Mouse (Mus musculus): Measurements from ENCODE around the gene Prss38. TPM values are rescaled to one million over a fixed set of nuclear protein-coding genes. Genes with fewer than 3 reads are reported as not detected.

Gene Prss38
- polyA plus RNA-seq, 1 experiment from 2014 or later, result not detected

DNA sequence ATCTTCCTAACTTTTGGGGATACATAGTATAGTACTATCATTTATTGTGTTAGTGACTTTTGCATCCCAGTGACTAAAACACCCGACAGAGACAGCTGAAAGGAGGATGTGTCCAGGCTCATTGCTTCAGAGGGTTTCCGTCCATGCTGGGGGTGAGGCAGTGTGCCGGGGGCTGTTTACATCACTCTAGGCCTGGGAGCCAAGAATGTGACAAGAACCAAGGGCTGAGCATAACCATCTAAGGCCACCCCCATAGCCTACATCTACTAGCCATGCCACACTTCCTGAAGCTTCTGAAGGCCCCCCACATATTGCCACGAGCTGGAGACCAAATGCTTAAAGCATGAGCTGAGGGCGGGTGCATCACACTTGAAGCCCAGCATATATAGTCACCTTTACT lies 50.7 kb downstream of the Prss38 start:
- H3K4me2 ChIP-seq (ENCODE audit: low read depth, low read length), result no peak overlapping the region
- H3K9me3 ChIP-seq (replicated peaks; ENCODE audit: control insufficient read depth, low read length), result no peaks in the 10 kb centered on the region; the same call in 1 of the 2 replicates
- H3K27ac ChIP-seq (ENCODE audit: low read length), result no peak overlapping the region
- H3K4me3 ChIP-seq (ENCODE audit: low read length), result no peak overlapping the region
- H3K36me3 ChIP-seq (ENCODE audit: control insufficient read depth, insufficient read depth), result no peaks in the 10 kb centered on the region
- 47% methylated on average over 5 of the region's 5 CpGs for WGBS
- no peak for ATAC-seq (replicated peaks; ENCODE audit: extremely low read depth, insufficient read depth, low FRiP score)
- no peak overlapping the region for H3K9ac ChIP-seq (ENCODE audit: low read length)
- H3K27me3 ChIP-seq (ENCODE audit: control insufficient read depth, insufficient read depth, low read length), result no peaks in the 10 kb centered on the region
- H3K4me1 ChIP-seq (ENCODE audit: control insufficient read depth, insufficient read depth, low read length), result peaks cover 3% of the 10 kb centered on the region; the same call in 1 of the 2 replicates

GRCm38 (mm10) chr11:59322988-59323387 lies 52.5 kb downstream of the Prss38 start:
- Histone ChIP-seq H3K36me3 (ENCODE audit: control insufficient read depth, insufficient read depth) (no peaks in the 10 kb centered on the region), H3K4me2 (ENCODE audit: low read depth, low read length) (no peak overlapping the region), H3K9me3 (replicated peaks; ENCODE audit: control insufficient read depth, low read length) (no peaks in the 10 kb centered on the region; the same call in 1 of the 2 replicates), H3K27ac (ENCODE audit: low read length) (no peak overlapping the region), H3K9ac (ENCODE audit: low read length) (no peak overlapping the region), H3K4me1 (ENCODE audit: control insufficient read depth, insufficient read depth, low read length) (peaks cover 3% of the 10 kb centered on the region; the same call in 1 of the 2 replicates), H3K4me3 (ENCODE audit: low read length) (no peak overlapping the region), H3K27me3 (ENCODE audit: control insufficient read depth, insufficient read depth, low read length) (no peaks in the 10 kb centered on the region)
- ATAC-seq (replicated peaks; ENCODE audit: extremely low read depth, insufficient read depth, low FRiP score), result no peak
- 75% methylated on average over 3 of the region's 3 CpGs for WGBS

Small RNA genes lying within 50 kb of the gene (microRNA-seq; reads per million reads assigned to microRNA genes)
- gene Gm24756, result not detected

Other genes with a start within 250 kb of the Prss38 start
- gene Obscn, start 239.3 kb downstream of the Prss38 start, polyA plus RNA-seq (2015; fragmentation: Nextera tagmentation; extraction: Ambion mirVana), result 87.2 and 91.9 TPM in 2 replicates
- 9.5 and 10.4 TPM in 2 replicates for gene Iba57, start 211.9 kb downstream of the Prss38 start, polyA plus RNA-seq (2015; fragmentation: Nextera tagmentation; extraction: Ambion mirVana)
- gene Gjc2, start 192.4 kb downstream of the Prss38 start, polyA plus RNA-seq (2015; fragmentation: Nextera tagmentation; extraction: Ambion mirVana), result 0.50 and 0.54 TPM in 2 replicates
- gene Guk1, start 183.4 kb downstream of the Prss38 start, polyA plus RNA-seq (2015; fragmentation: Nextera tagmentation; extraction: Ambion mirVana), result 130 and 140 TPM in 2 replicates
- 115 and 131 TPM in 2 replicates for gene Mrpl55, start 173.2 kb downstream of the Prss38 start, polyA plus RNA-seq (2015; fragmentation: Nextera tagmentation; extraction: Ambion mirVana)
- gene 2310033P09Rik, start 167.3 kb downstream of the Prss38 start, polyA plus RNA-seq (2015; fragmentation: Nextera tagmentation; extraction: Ambion mirVana), result 18.8 and 21.0 TPM in 2 replicates
- gene Arf1, start 147.4 kb downstream of the Prss38 start, polyA plus RNA-seq (2015; fragmentation: Nextera tagmentation; extraction: Ambion mirVana), result 597 and 626 TPM in 2 replicates
- not detected in 2 replicates for gene Wnt3a, start 84.9 kb downstream of the Prss38 start, polyA plus RNA-seq (2015; fragmentation: Nextera tagmentation; extraction: Ambion mirVana)
- gene Wnt9a, start 68.7 kb downstream of the Prss38 start, polyA plus RNA-seq (2015; fragmentation: Nextera tagmentation; extraction: Ambion mirVana), result 2.7 and 2.9 TPM in 2 replicates
- 10.9 and 11.1 TPM in 2 replicates for gene Jmjd4, start 74.4 kb upstream of the Prss38 start, polyA plus RNA-seq (2015; fragmentation: Nextera tagmentation; extraction: Ambion mirVana)
- gene Snap47, start 75.5 kb upstream of the Prss38 start, polyA plus RNA-seq (2015; fragmentation: Nextera tagmentation; extraction: Ambion mirVana), result 83.4 TPM in 2 replicates
- 6.1 and 7.0 TPM in 2 replicates for gene Zfp867, start 96.8 kb upstream of the Prss38 start, polyA plus RNA-seq (2015; fragmentation: Nextera tagmentation; extraction: Ambion mirVana)
- 14.7 and 15.0 TPM in 2 replicates for gene Zkscan17, start 151.1 kb upstream of the Prss38 start, polyA plus RNA-seq (2015; fragmentation: Nextera tagmentation; extraction: Ambion mirVana)
- 0.07 and 0.35 TPM in 2 replicates for gene Nlrp3, start 165.9 kb upstream of the Prss38 start, polyA plus RNA-seq (2015; fragmentation: Nextera tagmentation; extraction: Ambion mirVana)
- gene Olfr222, start 200.6 kb upstream of the Prss38 start, polyA plus RNA-seq (2015; fragmentation: Nextera tagmentation; extraction: Ambion mirVana), result not detected in 2 replicates
- not detected in 2 replicates for gene Olfr223, start 217.6 kb upstream of the Prss38 start, polyA plus RNA-seq (2015; fragmentation: Nextera tagmentation; extraction: Ambion mirVana)

Data from heart, embryonic 16.5 days (tissue).